Mouse (Mus musculus) naive thymus-derived CD4-positive, alpha-beta T cell, adult 2 months (primary cell): ENCODE measurements around the gene Mrtfa.

Source experiments
- DNase-seq: peaks from one replicate; pipeline ENCODE4 v3.0.0-alpha.2; 2011; ENCODE audit warnings: low read depth

The Mrtfa gene

GRCm38 (mm10) chr15:81197197-81197596, 6.6 kb upstream of the Mrtfa start:
- DNase-seq: no peak

GRCm38 (mm10) chr15:81195447-81195846, 4.9 kb upstream of the Mrtfa start:
- DNase-seq: no peak

GRCm38 (mm10) chr15:81194791-81195190, 4.2 kb upstream of the Mrtfa start:
- no peak for DNase-seq

- no peak for DNase-seq
Observed at GRCm38 (mm10) chr15:81192858-81193257, 2.3 kb upstream of the Mrtfa start.

GRCm38 (mm10) chr15:81192316-81192715, 1.8 kb upstream of the Mrtfa start:
- DNase-seq: no peak

GRCm38 (mm10) chr15:81191303-81191702, 746 bp upstream of the Mrtfa start:
- no peak for DNase-seq

GRCm38 (mm10) chr15:81190011-81190629, 437 bp downstream of the Mrtfa start:
- DNase-seq: peak; percentile 66

- DNase-seq: no peak
Observed at GRCm38 (mm10) chr15:81189061-81189460, 1.5 kb downstream of the Mrtfa start.

GRCm38 (mm10) chr15:81184913-81185312, 5.6 kb downstream of the Mrtfa start:
- DNase-seq: no peak

- no peak for DNase-seq
Observed at GRCm38 (mm10) chr15:81181233-81181632, 9.3 kb downstream of the Mrtfa start.

- no peak for DNase-seq
Observed at GRCm38 (mm10) chr15:81179523-81179922, 11.0 kb downstream of the Mrtfa start.

- DNase-seq: no peak
Observed at GRCm38 (mm10) chr15:81178703-81179102, 11.9 kb downstream of the Mrtfa start.

- DNase-seq: no peak
Observed at GRCm38 (mm10) chr15:81177860-81178259, 12.7 kb downstream of the Mrtfa start.

- DNase-seq: no peak
Observed at GRCm38 (mm10) chr15:81175633-81176032, 14.9 kb downstream of the Mrtfa start.

- DNase-seq: no peak
Observed at GRCm38 (mm10) chr15:81172259-81172658, 18.3 kb downstream of the Mrtfa start.

GRCm38 (mm10) chr15:81168735-81169134, 21.8 kb downstream of the Mrtfa start:
- DNase-seq: no peak

- DNase-seq: peak; percentile 47
Observed at GRCm38 (mm10) chr15:81167831-81168230, 22.7 kb downstream of the Mrtfa start.

- peak; percentile 74 for DNase-seq
Observed at GRCm38 (mm10) chr15:81166291-81166690, 24.3 kb downstream of the Mrtfa start.

- no peak for DNase-seq
Observed at GRCm38 (mm10) chr15:81164560-81165310, 25.8 kb downstream of the Mrtfa start.

- no peak for DNase-seq
Observed at GRCm38 (mm10) chr15:81161571-81161970, 29.0 kb downstream of the Mrtfa start.

GRCm38 (mm10) chr15:81160677-81161076, 29.9 kb downstream of the Mrtfa start:
- DNase-seq: no peak

- no peak for DNase-seq
Observed at GRCm38 (mm10) chr15:81159212-81159611, 31.3 kb downstream of the Mrtfa start.

- no peak for DNase-seq
Observed at GRCm38 (mm10) chr15:81158517-81159120, 31.9 kb downstream of the Mrtfa start.
